Mouse (Mus musculus) stomach, postnatal 0 days (tissue): ENCODE data around the gene Stc2.

Experiments used
- CTCF ChIP-seq: IDR thresholded peaks from 2 replicates; pipeline ENCODE4 v1.5.1; 2016; ENCODE audit warnings: antibody characterized with exemption, low read depth, mild to moderate bottlenecking, moderate library complexity
- EP300 ChIP-seq: optimal IDR thresholded peaks from 2 replicates; pipeline ENCODE3; 2016; ENCODE audit warnings: antibody characterized with exemption

GRCm38 (mm10) chr11:31358453-31358852 is 11.4 kb downstream of the Stc2 start:
- TF ChIP-seq EP300 (no peak), CTCF (no peak)
